8 mouse cellular contexts compared by ENCODE assay signal in the genomic region with DNA sequence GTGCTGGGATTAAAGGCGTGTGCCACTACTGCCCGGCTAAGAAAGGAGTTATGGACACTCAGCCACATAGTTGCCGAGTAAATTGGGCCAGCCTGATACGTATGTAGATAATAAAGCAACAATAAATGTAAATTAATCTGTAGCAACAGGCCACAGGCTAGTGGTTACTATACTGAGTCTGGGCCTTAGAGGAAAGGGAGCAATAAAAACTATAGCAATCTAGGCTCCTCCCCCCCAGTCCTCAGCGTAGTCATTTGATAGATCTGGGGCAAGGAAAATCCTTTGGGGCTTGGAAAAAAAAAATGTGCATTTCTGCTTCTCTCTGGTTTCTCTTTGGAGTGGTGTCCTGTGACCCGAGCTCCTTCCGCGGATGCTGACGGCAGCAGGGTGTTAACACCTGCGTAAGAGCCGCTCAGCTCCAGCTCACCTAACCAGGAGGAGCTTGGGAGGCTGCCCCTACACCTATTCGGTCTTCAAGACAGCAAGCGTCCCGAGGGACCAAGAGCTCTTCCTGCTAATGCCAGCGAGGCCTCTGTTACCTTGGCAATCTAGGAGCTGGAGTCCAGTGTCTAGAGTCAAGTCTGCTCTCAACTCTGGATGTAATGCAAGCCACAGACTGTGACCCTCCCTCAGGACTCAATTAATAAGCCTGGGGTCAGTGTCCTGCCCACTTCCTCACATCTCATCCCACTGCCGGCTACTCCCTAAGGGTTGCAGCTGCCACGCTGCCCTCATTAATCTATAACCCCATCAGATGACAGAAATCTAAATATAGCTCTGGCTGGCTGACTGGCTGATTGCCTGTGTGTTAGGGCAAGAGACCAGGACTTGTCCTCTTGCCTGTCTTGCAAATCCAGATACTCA. TPM values are rescaled to one million over a fixed set of nuclear protein-coding genes. Genes with fewer than 3 reads are reported as not detected.
DNase-seq lines count a peak whose midpoint lies in the region; ATAC-seq and TF ChIP-seq lines count a peak whose summit lies in the region.

No protein-coding gene starts in this region.

- no peak overlapping the region for H3K9ac ChIP-seq in hindbrain, embryonic 12.5 days
- no peak overlapping the region for H3K9ac ChIP-seq in hindbrain, embryonic 14.5 days
- peak overlapping the region; percentile 49; the same call in 1 of the 2 replicates for H3K9ac ChIP-seq in intestine, embryonic 16.5 days (ENCODE audit: low read depth, low read length)
- H3K9ac ChIP-seq in lung, postnatal 0 days (replicated peaks; ENCODE audit: low read depth), result no peak overlapping the region

- 56% methylated on average over 17 of the region's 17 CpGs for WGBS in hindbrain, embryonic 12.5 days
- WGBS in hindbrain, embryonic 14.5 days, result 64% methylated on average over 17 of the region's 17 CpGs
- 30% methylated on average over 17 of the region's 17 CpGs for WGBS in intestine, embryonic 16.5 days
- WGBS in lung, postnatal 0 days, result 35% methylated on average over 17 of the region's 17 CpGs

- H3K9me3 ChIP-seq in hindbrain, embryonic 12.5 days (replicated peaks), result no peaks in the 10 kb centered on the region
- H3K9me3 ChIP-seq in hindbrain, embryonic 14.5 days (ENCODE audit: control insufficient read depth, low read length), result no peaks in the 10 kb centered on the region
- H3K9me3 ChIP-seq in intestine, embryonic 16.5 days (ENCODE audit: control insufficient read depth, low read length), result no peaks in the 10 kb centered on the region
- no peaks in the 10 kb centered on the region for H3K9me3 ChIP-seq in lung, postnatal 0 days (ENCODE audit: low read length)

- no peak; the same call in 1 of the 2 replicates for ATAC-seq in hindbrain, embryonic 12.5 days (ENCODE audit: low FRiP score)
- ATAC-seq in hindbrain, embryonic 14.5 days (ENCODE audit: low FRiP score), result no peak
- ATAC-seq in intestine, embryonic 16.5 days, result peak; percentile 82
- ATAC-seq in lung, postnatal 0 days, result no peak

- H3K27me3 ChIP-seq in hindbrain, embryonic 12.5 days, result no peaks in the 10 kb centered on the region
- H3K27me3 ChIP-seq in hindbrain, embryonic 14.5 days (ENCODE audit: control insufficient read depth, insufficient read depth, low read length), result no peaks in the 10 kb centered on the region
- no peaks in the 10 kb centered on the region for H3K27me3 ChIP-seq in intestine, embryonic 16.5 days (replicated peaks; ENCODE audit: control insufficient read depth, insufficient read depth, low read length)
- no peaks in the 10 kb centered on the region for H3K27me3 ChIP-seq in lung, postnatal 0 days (replicated peaks; ENCODE audit: insufficient read depth, low read length)

- H3K4me2 ChIP-seq in hindbrain, embryonic 12.5 days (replicated peaks), result no peak overlapping the region
- H3K4me2 ChIP-seq in hindbrain, embryonic 14.5 days (replicated peaks), result no peak overlapping the region
- peak overlapping the region; percentile 27 for H3K4me2 ChIP-seq in intestine, embryonic 16.5 days (ENCODE audit: low read depth, low read length)
- no peak overlapping the region for H3K4me2 ChIP-seq in lung, postnatal 0 days (replicated peaks; ENCODE audit: low read depth, low read length)

- H3K4me1 ChIP-seq in hindbrain, embryonic 12.5 days, result peaks cover 6% of the 10 kb centered on the region
- H3K4me1 ChIP-seq in hindbrain, embryonic 14.5 days (replicated peaks; ENCODE audit: control insufficient read depth, insufficient read depth, low read length), result no peaks in the 10 kb centered on the region
- H3K4me1 ChIP-seq in intestine, embryonic 16.5 days (ENCODE audit: control insufficient read depth, insufficient read depth, low read length), result peaks cover 6% of the 10 kb centered on the region; the same call in 1 of the 2 replicates
- H3K4me1 ChIP-seq in lung, postnatal 0 days (ENCODE audit: insufficient read depth, low read depth, low read length), result no peaks in the 10 kb centered on the region; the same call in 1 of the 2 replicates

- no peak for TF ChIP-seq CTCF in lung, postnatal 0 days (IDR thresholded peaks at IDR 0.05)

- no peak for DNase-seq in hindbrain, embryonic 14.5 days (ENCODE audit: low spot score)
- peak; percentile 56 to 69 for DNase-seq in cerebellum, postnatal 25 days
- DNase-seq in lung, postnatal 0 days (ENCODE audit: low spot score), result peak; percentile 20
- no peak for DNase-seq in spleen, adult 12 weeks (ENCODE audit: low spot score)
- DNase-seq in thymus, adult 18-20 months, result no peak
- no peak for DNase-seq in right cerebral cortex, adult 18-20 months

- no peak for TF ChIP-seq EP300 in lung, postnatal 0 days (IDR thresholded peaks at IDR 0.05)

- no peak overlapping the region for H3K4me3 ChIP-seq in hindbrain, embryonic 12.5 days
- no peak overlapping the region for H3K4me3 ChIP-seq in hindbrain, embryonic 14.5 days (replicated peaks; ENCODE audit: low read length)
- peak overlapping the region; percentile 2; the same call in 1 of the 2 replicates for H3K4me3 ChIP-seq in intestine, embryonic 16.5 days (ENCODE audit: low read length)
- H3K4me3 ChIP-seq in lung, postnatal 0 days (ENCODE audit: low read depth, low read length), result no peak overlapping the region

- H3K27ac ChIP-seq in hindbrain, embryonic 12.5 days, result 0 out of 2 replicates have a peak overlapping the region, but pooled peaks have one; percentile 37
- H3K27ac ChIP-seq in hindbrain, embryonic 14.5 days, result no peak overlapping the region
- H3K27ac ChIP-seq in intestine, embryonic 16.5 days (ENCODE audit: low read length), result peak overlapping the region; percentile 88
- H3K27ac ChIP-seq in lung, postnatal 0 days (ENCODE audit: low read length), result no peak overlapping the region

- H3K36me3 ChIP-seq in hindbrain, embryonic 12.5 days, result no peaks in the 10 kb centered on the region
- H3K36me3 ChIP-seq in hindbrain, embryonic 14.5 days (replicated peaks; ENCODE audit: control insufficient read depth, insufficient read depth), result no peaks in the 10 kb centered on the region
- no peaks in the 10 kb centered on the region for H3K36me3 ChIP-seq in intestine, embryonic 16.5 days (ENCODE audit: control insufficient read depth, insufficient read depth, low read length)
- no peaks in the 10 kb centered on the region for H3K36me3 ChIP-seq in lung, postnatal 0 days (ENCODE audit: insufficient read depth, low read length)

RNA-seq across cellular contexts. Expression of a gene that starts 9.6 kb away (rescaled TPM):
- polyA plus RNA-seq in hindbrain, embryonic 12.5 days (2016; fragmentation: Nextera tagmentation; extraction: Ambion mirVana), result not detected in 2 replicates
- polyA plus RNA-seq in hindbrain, embryonic 14.5 days (2014; fragmentation: Nextera tagmentation; extraction: Ambion mirVana), result not detected in 2 replicates
- 0.37 and 1.0 TPM in 2 replicates for polyA plus RNA-seq in intestine, embryonic 16.5 days (2015; fragmentation: Nextera tagmentation; extraction: Ambion mirVana)
- 0.96 and 2.1 TPM in 2 replicates for polyA plus RNA-seq in lung, postnatal 0 days (2015; fragmentation: Nextera tagmentation; extraction: Ambion mirVana)

RNA-seq across cellular contexts. Expression of a gene that starts 22.6 kb away (rescaled TPM):
- polyA plus RNA-seq in hindbrain, embryonic 12.5 days (2016; fragmentation: Nextera tagmentation; extraction: Ambion mirVana), result 56.9 and 58.5 TPM in 2 replicates
- polyA plus RNA-seq in hindbrain, embryonic 14.5 days (2014; fragmentation: Nextera tagmentation; extraction: Ambion mirVana), result 77.5 and 86.4 TPM in 2 replicates
- 55.8 and 60.7 TPM in 2 replicates for polyA plus RNA-seq in intestine, embryonic 16.5 days (2015; fragmentation: Nextera tagmentation; extraction: Ambion mirVana)
- 35.3 and 35.6 TPM in 2 replicates for polyA plus RNA-seq in lung, postnatal 0 days (2015; fragmentation: Nextera tagmentation; extraction: Ambion mirVana)

RNA-seq across cellular contexts. Expression of a gene that starts 58.0 kb away (rescaled TPM):
- polyA plus RNA-seq in hindbrain, embryonic 12.5 days (2016; fragmentation: Nextera tagmentation; extraction: Ambion mirVana), result 11.1 and 12.7 TPM in 2 replicates
- polyA plus RNA-seq in hindbrain, embryonic 14.5 days (2014; fragmentation: Nextera tagmentation; extraction: Ambion mirVana), result 16.9 and 18.1 TPM in 2 replicates
- polyA plus RNA-seq in intestine, embryonic 16.5 days (2015; fragmentation: Nextera tagmentation; extraction: Ambion mirVana), result 4.8 and 5.3 TPM in 2 replicates
- polyA plus RNA-seq in lung, postnatal 0 days (2015; fragmentation: Nextera tagmentation; extraction: Ambion mirVana), result 3.5 and 3.6 TPM in 2 replicates

Comparison
In these comparisons a context has a peak if more than half of its experiments do, and no peak if none do; other contexts are left out.
1. H3K27ac ChIP-seq: peak in hindbrain, embryonic 12.5 days (single experiment) and intestine, embryonic 16.5 days (single experiment); none in hindbrain, embryonic 14.5 days (single experiment) and lung, postnatal 0 days (single experiment).
2. DNase-seq: peak in cerebellum, postnatal 25 days (2 of 2) and lung, postnatal 0 days (single experiment); none in hindbrain, embryonic 14.5 days (single experiment), spleen, adult 12 weeks (single experiment), thymus, adult 18-20 months (0 of 2) and right cerebral cortex, adult 18-20 months (single experiment).